Mouse (Mus musculus) heart, adult 18-20 months (tissue): ENCODE data around the gene Mtif3. TPM values are rescaled to one million over a fixed set of nuclear protein-coding genes. Genes with fewer than 3 reads are reported as not detected.
"Not testable (repeated sequence)": the region's sequence is repeated elsewhere in the genome, so short reads cannot be mapped to it uniquely, and the experiment has no call there.

Experiments used
- DNase-seq, 2 experiments: peaks; one replicate each; pipeline ENCODE4 v3.0.0; 2021 to 2022; ENCODE audit warnings: mixed read lengths in 1 of 2
- total RNA-seq, 2 experiments: library from RNA; stranded (reverse); gene quantifications; 2 replicates each; pipeline ENCODE4 v1.2.3; 2021

Mtif3 gene
- total RNA-seq, 2 experiments from 2014 or later: 26.8 to 29.4 TPM

DNA sequence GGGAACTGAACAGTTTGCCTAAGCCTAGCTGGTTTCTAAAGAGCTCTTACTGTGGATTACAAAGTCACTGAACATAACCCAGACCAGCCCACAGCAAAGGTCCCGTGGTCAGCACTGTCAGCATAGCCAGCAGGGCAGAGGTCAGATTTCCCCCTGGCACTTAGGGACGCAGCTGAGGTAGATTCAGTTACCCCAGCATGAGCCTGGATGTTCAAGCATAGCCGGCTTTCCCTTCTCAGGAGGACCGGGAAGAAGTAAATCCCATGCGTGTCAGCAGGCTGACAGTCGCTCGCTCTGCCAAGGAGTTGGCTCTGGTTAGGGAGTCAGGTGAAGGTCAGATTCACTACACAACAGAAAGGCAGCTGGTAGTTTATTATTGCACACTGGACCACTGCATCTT is 9.0 kb downstream of the Mtif3 start:
- DNase-seq: no peak

GRCm38 (mm10) chr5:146948508-146949088 is 15.0 kb downstream of the Mtif3 start, which contains the start of gene Gtf3a:
TSS of gene Gtf3a (plus strand) at chr5:146948657.
- DNase-seq: peak; percentile 80 to 86

GRCm38 (mm10) chr5:146948041-146948507 is 15.5 kb downstream of the Mtif3 start:
- no peak for DNase-seq

GRCm38 (mm10) chr5:146947497-146947896 is 16.1 kb downstream of the Mtif3 start:
- DNase-seq: peak in 1 of 2 experiments; percentile 36

GRCm38 (mm10) chr5:146946682-146947081 is 16.9 kb downstream of the Mtif3 start:
- DNase-seq: peak in 1 of 2 experiments; percentile 17

- DNase-seq: no peak
Measured at GRCm38 (mm10) chr5:146944568-146944967, 19.0 kb downstream of the Mtif3 start.

GRCm38 (mm10) chr5:146942965-146943364 is 20.6 kb downstream of the Mtif3 start:
- DNase-seq: no peak

GRCm38 (mm10) chr5:146941939-146942338 is 21.7 kb downstream of the Mtif3 start:
- DNase-seq: not testable (repeated sequence)

DNA sequence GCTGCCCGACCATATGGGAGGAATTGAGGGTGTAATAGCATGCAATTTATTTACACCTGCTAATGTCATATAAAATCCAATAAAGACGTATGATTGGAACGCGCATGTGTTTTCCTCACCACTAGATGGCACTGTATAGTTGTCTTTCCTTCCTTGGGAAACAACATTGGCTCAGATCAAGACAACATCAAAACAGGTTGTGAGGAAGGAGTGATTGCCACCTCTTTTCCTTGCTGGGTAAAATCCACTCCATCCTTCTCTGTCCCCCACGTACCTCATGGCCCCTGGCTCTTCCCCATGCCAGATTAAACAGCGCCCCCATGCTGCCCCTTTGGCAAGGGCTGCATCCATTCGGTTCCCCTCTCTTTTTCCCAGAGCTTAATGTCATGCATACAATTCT is 23.4 kb downstream of the Mtif3 start:
- peak in 1 of 2 experiments; percentile 64 for DNase-seq

- no peak for DNase-seq
Measured at GRCm38 (mm10) chr5:146939109-146939796, 24.3 kb downstream of the Mtif3 start.

DNA sequence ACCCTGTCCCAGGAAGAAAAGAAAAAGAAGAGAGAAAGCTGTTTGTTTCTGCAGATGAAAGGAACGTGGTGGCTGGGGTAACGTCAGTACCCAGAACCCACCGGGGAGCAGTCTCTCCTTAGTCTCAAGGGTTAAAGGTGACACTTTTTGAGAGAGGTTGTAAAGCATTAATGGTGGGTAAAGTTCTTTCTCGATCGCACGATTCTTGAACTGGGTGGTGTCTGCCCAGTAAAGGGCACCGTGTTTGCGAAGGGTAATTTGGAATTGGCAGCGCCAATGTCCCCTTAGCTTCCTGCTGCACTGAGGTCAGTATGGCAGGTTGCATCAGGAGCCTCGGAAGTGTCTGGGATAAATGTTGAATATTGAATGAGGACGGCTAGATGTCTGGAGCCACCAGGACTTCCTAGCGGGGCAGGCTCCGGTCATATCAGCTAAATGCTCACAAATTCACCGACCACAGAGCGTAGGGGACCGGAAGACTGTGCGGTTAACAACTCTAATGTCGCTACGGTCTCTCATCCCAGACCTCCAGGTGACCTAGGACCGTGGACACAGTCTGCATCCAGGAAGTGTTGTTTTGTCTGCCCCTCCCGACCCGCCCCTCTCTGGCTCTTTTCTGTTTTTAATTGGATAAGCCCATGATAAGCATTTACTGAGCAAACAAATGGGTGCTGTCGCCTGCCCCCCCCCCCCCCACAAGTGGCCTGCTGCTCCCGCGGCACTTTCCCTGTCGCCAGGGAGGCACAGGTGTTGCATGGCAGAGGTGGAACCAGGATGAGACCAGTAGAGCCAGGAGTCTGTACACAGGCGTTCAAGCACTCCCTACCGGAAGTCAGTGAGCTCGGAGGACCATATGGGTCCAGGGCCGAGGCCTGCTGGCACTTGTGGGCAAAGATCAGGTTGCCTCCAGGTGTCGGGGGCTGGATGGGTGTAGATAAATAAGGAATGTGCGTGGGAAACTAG is 25.8 kb downstream of the Mtif3 start:
- DNase-seq: no peak

DNA sequence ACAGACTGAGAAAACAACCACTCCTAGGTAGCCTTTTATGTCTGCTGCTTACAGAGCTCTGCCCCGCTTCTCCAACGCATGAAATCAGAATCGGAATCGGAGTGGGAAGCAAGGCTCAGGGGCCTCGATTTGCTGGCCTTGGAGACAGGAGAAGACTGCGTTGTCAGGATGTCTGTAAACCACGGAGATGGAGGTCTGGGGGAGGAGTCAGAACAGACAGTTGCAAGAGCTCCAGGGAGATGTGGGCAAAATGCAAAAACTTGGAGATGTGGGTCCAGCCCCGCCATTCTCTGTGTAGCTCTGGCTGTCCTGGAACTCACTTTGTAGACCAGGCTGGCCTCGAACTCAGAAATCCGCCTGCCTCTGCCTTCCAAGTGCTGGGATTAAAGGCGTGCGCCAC is 30.1 kb downstream of the Mtif3 start:
- no peak for DNase-seq

DNA sequence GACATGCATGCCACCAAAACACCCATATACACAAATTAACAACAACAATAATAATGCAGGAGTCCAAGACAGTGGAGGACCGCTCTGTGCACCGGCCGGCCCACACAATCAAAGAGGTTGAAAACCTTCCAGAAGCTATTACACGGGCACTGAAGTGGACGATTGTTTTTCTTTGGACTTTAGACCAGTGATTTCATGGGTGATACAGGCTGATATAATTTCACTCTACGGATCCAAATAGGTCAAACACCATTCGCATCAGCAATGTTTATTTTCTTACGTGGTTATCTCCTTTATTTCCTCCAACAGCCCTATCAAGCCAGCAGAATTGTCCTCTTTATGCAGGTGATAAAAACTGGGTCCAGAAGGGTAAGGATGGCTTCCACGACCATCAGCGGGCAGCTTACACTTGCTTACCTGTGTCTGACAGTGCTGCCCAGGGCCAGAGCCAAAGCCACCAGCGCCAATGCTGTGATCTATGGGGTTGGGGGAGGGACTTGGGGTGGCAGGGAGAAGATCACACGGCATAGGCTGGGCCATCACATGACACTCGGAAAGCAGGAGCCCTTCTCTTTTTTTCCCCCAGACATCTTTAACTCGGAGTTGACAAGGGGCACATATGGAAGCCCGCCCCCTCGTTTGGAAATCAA is 31.6 kb downstream of the Mtif3 start:
- no peak for DNase-seq

- DNase-seq: no peak
Measured at GRCm38 (mm10) chr5:146931422-146931821, 32.2 kb downstream of the Mtif3 start.

- DNase-seq: no peak
Measured at GRCm38 (mm10) chr5:146926673-146927072, 36.9 kb downstream of the Mtif3 start.

GRCm38 (mm10) chr5:146923547-146923946 is 40.1 kb downstream of the Mtif3 start:
- no peak for DNase-seq

DNA sequence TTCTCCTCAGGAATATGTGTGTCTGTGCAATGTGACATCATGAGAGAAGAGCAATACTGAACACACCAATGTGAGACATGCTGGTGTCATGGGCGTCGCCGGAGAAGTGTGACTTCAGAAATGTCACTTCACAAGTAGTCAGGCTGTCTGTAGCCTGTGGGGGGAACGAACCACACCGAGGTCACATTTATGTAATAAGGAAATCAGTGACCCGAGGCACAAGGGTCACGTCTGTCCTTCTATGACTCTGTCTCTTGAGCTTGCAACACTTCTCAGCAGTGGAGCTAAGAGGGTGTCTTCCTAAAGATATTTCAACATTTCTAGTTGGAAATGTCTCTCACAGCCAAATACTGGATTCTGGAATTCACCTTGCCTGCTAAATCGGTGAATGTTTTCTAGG is 42.4 kb downstream of the Mtif3 start:
- DNase-seq: no peak

- DNase-seq: no peak
Measured at GRCm38 (mm10) chr5:146920314-146921161, 43.1 kb downstream of the Mtif3 start.

DNA sequence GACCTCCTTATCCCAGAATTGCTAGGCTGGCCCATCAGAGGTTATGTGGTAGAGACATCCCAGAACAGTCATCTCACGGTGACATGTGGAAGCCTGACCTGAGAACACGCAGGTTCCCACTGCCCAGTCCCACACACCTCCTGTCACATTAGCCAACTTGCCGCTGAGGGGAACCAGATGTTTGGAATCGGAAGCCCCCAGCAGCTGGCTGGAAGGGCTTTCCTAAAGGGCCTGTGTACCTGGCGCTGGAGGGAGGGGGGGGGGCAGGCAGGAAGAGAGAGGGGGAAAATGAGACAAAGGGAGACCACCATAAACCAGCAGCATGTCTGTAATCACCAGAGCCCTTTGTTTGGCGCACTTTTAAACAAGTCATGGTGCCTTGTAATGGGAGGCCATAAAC is 43.7 kb downstream of the Mtif3 start:
- DNase-seq: no peak

GRCm38 (mm10) chr5:146917357-146917756 is 46.2 kb downstream of the Mtif3 start:
- DNase-seq: not testable (repeated sequence)

GRCm38 (mm10) chr5:146916806-146917205 is 46.8 kb downstream of the Mtif3 start:
- no peak for DNase-seq
